Mouse (Mus musculus): ENCODE results near the gene Gm3373. TPM values are rescaled to one million over a fixed set of nuclear protein-coding genes. Genes with fewer than 3 reads are reported as not detected.

Gm3373 gene
- polyA plus RNA-seq (2015; fragmentation: Nextera tagmentation; extraction: Ambion mirVana): 1.1 and 1.5 TPM in 2 replicates

DNA sequence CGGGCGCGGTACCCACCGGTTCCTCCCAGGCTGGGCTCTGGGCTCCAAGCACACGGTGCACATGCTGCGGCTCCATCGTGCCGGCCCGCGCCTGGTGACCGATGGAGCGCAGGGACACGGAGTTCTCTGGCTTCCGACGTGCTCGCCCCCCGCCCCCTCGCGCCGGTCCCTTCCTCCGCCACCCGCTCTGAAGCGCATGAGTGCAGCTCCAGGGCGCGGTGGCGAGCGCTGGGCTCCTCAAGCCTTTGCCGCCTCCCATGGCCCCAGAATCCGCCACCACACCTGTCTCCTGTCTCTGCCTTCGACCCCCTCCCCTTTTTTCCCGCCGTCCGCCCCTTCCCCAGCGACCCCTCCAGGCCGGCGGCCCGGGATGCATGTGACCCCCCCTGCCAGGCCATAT, at the start of gene Gm3373:
Gene Gm3373, minus strand, starts transcription at position 101 of the 400 bp plus-strand sequence.

DNA sequence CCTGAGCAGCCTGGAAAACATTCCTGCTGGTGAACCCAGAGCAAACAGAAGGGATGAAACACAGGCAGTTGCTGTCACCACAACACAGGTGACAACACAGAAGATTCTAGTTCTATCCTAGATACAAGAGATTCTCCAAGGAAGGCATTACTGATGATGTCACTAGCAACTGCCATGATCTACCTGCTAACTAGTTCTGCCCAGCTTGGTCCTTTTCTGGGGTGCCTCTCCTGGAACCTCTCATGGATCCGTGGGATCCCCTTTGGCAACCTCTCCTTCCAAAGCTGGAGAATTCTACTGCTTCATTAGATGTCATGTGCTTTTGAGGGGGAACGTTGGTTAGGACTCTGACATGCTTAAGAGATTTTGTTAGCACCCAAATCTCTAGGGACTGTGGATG, 54.0 kb downstream of the Gm3373 start, which contains the start of gene Gm9603:
Gene Gm9603, minus strand, starts transcription at position 101 of the 400 bp plus-strand sequence.

Other genes starting within 250 kb of the Gm3373 start
- gene Gm3488, start 239.9 kb downstream of the Gm3373 start, polyA plus RNA-seq (2015; fragmentation: Nextera tagmentation; extraction: Ambion mirVana): 12.3 and 16.9 TPM in 2 replicates
- gene Gm3532, start 203.1 kb downstream of the Gm3373 start, polyA plus RNA-seq (2015; fragmentation: Nextera tagmentation; extraction: Ambion mirVana): not detected in 2 replicates
- gene Gm8265, start 108.5 kb downstream of the Gm3373 start, polyA plus RNA-seq (2015; fragmentation: Nextera tagmentation; extraction: Ambion mirVana): not detected in 2 replicates
- not detected in 2 replicates for gene Gm9603, start 54.1 kb downstream of the Gm3373 start, polyA plus RNA-seq (2015; fragmentation: Nextera tagmentation; extraction: Ambion mirVana)
- gene Gm3383, start 66.4 kb upstream of the Gm3373 start, polyA plus RNA-seq (2015; fragmentation: Nextera tagmentation; extraction: Ambion mirVana): 2.9 and 4.8 TPM in 2 replicates
- gene Gm3424, start 88.8 kb upstream of the Gm3373 start, polyA plus RNA-seq (2015; fragmentation: Nextera tagmentation; extraction: Ambion mirVana): not detected in 2 replicates
- 1.5 and 1.7 TPM in 2 replicates for gene Gm8237, start 138.8 kb upstream of the Gm3373 start, polyA plus RNA-seq (2015; fragmentation: Nextera tagmentation; extraction: Ambion mirVana)
- gene Gm3248, start 220.2 kb upstream of the Gm3373 start, polyA plus RNA-seq (2015; fragmentation: Nextera tagmentation; extraction: Ambion mirVana): 3.7 and 4.4 TPM in 2 replicates
- not detected in 2 replicates for gene Gm3453, start 237.6 kb upstream of the Gm3373 start, polyA plus RNA-seq (2015; fragmentation: Nextera tagmentation; extraction: Ambion mirVana)